Mouse (Mus musculus) spleen, adult 12 weeks (tissue): ENCODE results near the gene D17H6S53E.
A peak's percentile ranks its signal among the peaks of the same experiment; 100 is the strongest.
"Not testable (repeated sequence)": the region's sequence is repeated elsewhere in the genome, so short reads cannot be mapped to it uniquely, and the experiment has no call there.

Experiments
- DNase-seq: peaks from one replicate; pipeline ENCODE4 v3.0.0; 2022; ENCODE audit warnings: low spot score

Gene D17H6S53E

DNA sequence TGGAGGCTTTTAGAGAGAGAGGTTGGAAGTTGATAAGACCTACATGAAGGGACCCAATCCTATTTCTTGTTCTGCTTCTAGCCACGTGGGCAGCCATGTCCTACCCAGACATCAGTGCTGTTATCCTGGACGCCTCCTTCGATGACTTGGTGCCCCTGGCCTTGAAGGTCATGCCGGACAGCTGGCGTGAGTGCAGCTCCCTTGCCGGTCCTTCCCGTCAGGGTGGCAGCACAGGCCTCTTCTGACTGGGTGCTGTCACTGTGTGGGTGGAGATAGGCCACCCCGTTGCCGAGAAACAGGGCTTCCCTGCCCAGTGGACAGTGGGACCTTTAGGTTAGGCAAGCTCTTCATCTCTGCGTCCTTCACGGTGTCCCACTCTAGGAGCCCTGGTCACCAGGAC, 25.0 kb upstream of the D17H6S53E start:
- no peak for DNase-seq

DNA sequence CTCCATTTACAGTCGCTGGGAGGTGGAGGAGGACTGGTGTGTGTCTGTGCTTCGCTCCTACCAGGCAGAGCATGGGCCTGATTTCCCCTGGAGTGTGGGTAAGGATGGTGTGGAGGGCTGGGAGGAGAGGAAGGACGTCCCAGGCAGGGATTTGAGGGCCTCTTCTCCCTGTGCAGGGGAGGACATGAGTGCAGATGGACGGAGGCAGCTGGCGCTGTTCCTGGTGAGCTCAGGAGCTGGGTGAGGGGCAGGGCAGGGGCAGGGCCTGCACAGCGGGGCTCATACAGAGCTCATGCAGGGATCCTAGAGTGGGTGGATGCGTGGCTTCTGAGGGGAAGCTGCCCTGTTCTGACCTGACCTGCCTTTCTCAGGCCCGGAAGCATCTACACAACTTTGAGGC, 23.9 kb upstream of the D17H6S53E start:
- no peak for DNase-seq

DNA sequence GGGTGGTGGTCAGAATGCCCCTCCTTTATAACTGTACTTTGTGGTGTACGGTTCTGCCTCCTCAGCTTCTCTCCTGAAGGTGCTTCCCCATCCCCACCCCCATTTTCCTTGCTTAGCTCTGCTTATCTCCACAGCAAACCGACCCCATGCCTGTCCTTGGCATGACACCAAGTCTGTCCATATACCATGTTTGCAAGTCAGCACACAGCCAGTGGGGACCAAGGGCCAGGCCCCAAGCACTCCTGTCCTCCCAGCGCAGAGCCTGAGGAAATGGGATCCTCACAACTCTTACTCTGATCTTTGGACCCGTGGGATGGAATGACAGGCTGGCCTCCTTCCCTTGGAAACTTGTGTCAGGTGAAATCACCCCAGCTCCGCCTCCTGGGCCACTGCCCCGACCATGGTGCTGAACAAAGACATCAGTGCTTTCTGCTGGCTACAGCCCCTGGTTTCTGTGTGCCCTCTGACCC, 22.9 kb upstream of the D17H6S53E start:
- no peak for DNase-seq

DNA sequence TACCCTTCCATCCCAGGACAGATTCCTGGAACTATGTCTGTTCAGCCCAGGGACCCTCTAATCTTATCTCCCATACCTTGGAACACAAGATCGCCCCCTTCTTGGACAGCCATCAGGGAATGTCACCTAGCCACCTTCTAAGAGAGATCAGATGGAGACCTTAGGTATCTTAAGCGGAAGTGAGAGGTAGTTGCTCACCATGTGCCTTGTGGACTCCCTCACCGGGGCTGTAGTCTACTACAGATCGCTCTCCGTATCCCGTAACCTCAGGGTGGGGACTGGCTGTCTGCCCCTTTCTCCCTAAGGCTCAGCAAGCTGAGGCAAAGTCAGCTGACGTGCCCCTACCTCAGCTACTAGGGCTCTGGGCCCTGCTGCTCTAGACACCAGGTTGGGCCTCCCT, 22.1 kb upstream of the D17H6S53E start:
- DNase-seq: no peak

DNA sequence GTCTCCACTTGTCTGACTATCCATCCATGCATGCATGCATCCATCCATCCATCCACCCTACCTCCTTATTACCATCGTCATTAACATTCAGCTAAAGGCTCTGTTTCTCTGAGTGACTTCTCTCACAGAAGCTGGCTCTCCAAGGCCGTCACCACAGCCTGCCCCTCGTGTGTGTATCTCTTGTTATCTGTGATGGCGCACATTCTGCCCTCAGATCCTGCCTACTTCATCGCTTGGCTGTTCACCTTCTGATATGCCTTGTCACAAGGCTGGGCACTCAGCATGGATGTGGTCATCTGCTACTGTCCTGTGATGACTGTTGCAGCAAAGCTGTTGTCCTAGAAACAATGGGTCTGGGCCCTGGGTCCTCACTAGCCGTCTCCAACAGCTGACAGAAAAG, 21.4 kb upstream of the D17H6S53E start:
- peak; percentile 42 for DNase-seq

DNA sequence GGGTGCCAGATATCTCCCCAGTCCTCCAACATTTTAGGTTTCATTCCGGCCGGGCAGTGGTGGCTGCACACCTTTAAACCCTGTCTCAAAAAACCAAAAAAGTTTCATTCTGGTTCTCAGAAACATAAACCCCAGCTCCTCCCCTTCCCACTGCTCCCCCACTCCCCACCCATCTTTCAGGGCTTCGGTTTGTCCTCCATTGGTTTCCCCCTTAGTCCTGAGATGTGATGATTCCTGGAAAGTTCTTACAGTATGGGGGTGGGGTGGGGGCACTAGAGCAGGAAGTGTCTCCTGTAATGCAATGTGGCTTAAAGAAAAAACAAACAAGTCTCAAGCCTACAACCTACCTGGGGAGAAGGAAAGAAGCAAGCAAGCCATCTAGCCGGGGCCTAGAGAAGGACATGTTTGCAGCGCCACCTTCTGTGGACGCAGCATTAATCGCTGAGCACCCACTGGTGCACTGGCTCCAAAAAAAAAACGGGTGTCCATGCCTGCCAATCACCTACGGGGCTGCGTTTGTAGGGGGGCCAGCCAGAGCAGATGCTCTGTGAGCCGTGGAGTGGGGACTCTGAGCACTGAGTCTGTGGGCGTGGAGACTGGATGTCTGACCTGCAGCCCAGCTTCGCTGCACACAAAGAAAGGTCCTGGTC, 20.3 kb upstream of the D17H6S53E start:
- DNase-seq: no peak

DNA sequence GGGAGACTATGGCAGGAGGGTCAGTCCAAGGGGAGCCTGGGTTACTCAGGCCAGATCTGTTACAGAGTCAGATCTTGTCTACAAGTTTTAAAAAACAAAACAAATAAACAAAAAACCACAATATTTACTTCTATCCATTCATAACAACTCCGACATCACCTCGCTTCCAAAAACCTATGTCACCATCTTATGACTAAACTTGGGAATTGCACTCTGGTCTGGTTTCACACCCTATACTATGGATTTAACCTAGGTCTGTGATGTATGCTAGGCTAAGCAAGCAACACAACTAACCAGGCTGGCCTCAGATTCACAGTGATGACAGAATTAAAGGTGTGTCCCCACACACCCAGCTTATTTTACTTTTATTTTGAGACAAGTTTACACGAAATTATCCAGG, 19.7 kb upstream of the D17H6S53E start:
- DNase-seq: no peak

DNA sequence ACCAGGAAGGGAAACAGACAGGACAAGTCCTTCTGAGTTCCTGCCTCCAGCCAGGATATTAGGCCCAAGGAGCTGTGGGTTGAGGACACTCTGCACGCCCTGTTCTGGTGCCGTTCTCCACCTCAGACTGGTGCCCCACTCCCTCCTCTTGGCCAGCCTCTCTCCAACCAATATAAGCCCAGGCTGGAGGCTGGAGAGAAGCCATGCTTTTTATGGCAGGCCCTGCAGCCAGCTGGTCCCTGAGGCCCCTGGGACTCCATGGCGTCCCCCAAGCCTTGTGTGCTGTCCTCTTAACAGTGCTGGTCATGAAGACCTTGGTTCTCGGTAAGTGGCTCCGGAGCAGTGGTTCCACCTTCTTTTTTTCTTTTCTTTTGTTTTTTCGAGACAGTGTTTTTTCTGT, 18.1 kb upstream of the D17H6S53E start, which contains the start of gene Ly6g5c:
TSS of gene Ly6g5c (plus strand) at position 183 of the 400 bp plus-strand sequence.
- DNase-seq: no peak

DNA sequence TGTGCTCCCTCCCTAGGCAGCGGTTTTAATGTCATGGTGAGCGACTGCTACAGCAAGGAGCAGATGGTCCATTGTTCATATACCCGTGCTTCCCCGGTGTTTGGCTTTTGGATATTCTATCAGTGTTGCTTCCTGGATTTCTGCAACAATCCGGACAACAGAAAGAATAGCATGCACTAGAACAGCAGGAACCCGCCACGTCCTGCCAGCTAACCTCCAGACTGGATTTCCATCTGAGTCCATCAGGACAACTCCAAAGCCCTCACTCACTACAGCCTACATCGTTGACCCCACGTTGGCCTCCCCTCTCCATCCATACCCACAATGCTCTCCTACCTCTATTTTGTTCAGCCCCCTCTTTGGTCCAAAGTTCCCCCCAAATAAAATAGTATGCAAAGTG, 14.4 kb upstream of the D17H6S53E start:
- DNase-seq: no peak

DNA sequence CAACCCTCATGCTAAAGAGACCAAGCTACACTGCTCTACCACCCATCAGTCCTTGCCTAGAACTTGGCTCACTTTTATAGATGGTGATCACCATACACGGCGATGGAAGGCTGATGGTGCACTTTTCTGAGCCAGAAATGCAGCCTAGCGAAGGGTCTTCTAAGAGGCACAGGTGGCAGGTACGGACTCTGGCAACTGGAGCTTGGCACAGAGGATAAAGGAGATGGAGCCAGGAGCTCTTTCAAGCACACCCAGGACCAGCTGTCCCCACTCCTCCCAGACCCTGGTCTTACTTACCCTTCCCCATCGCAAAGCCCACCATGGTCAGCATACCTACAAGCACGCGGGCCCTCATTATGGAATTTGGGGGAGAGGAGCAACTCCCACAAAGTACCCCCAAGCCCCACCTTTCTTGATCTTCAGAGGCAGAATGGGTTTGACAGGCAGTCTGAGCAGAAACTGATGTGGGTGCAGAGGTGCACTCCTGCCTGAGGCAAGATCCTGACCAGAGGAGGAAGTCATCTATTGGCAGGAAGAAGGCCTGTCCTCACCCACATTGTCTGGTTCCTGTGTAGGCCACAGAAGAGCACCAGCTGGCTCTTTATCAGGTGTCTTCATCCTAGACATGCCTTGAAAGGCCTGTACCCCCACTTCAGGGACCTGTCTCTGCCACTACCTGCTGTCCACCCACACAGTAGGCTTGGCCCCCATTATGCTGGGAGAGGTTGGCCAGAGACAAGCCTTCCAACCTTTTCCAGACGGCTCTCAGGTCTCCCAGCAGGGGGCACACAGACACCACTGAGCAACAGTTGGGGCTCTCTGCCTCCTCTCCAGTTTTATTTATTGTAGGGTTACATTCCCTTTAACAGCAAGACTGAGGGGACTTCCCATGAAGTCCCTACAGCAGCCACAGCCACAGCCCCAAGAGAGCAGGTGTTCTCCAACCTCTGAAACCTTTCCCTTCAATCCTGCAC, 10.8 kb upstream of the D17H6S53E start, which contains the start of gene Ly6g5b:
TSS of gene Ly6g5b (minus strand) at position 383 of the 974 bp plus-strand sequence.
- DNase-seq: no peak

DNA sequence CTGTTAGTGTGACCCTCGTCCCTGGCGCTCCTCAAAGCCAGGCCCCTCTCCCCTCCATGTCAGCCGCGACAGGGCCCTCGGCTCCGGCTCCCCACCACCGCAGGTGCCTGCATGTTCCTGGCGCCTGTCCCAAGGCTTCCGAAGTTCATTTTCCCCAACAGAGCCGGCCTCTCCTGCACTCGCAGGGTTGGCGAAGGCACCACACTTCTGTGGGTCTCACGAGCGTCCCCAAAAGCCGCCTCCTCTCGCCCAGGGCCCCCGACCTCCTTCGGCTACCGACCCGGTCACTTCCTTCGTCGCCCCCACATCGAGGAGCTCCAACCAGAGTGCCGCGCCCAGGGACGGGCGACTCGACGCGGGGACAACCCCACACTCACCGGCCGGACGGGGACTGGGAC, 5.4 kb upstream of the D17H6S53E start:
- DNase-seq: no peak

DNA sequence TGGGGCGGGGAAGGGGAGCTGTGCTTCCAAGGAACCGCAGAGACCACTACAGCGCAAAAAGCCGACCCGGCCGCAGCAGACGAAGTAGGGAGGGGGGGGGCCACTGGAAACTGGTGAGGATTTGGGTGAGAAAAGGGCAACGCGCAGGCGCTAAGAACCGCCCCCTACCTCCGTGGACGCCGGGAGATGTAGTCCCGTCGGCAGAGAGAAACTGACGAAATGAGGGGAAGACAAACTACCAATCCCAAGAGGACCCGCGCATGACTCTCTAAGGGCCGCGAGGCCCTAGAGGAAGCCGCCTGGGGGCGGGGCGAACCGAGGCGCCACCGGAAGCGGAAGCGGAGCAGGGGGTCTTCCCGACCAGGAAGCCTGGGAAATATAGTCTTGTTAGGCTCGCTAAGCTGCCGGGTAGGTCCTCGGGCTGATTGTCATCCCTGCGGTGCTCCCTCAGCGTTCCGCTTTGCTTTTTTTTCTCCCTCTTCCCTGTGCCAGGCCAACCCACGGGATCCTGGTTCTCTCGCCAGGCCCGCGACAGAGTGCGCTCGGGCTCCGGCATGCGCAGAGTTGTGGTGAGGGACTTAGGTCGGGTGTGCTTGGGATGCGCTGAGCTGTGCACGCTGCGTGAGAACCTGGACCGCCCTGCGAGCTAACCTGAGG, 4.9 kb upstream of the D17H6S53E start, which contains the start of gene Gpank1:
TSS of gene Gpank1 (plus strand) at position 313 of the 657 bp plus-strand sequence.
- peak; percentile 91 for DNase-seq

DNA sequence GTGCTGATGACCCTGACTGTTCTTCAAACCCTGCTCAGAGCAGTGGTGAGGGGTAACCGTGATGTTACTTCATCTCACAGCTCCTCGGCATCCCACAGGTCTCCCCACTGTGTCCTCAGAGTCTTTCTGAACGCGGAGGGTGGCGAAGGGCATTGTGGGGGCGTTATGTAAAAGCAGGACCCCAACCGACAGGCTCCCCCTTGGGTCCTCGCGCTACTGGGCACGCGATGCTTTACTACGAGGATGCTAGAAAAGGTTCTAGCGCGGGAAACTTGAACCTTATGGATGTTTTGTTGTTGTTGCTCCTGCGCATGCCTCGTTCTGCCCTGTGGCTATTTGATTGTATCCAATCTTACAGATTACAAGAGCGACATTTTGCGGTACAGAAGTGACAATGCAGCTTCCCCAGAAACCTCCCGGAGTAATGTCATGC, 4.3 kb upstream of the D17H6S53E start, which contains the start of gene Csnk2b:
TSS of gene Csnk2b (minus strand) at position 183 of the 433 bp plus-strand sequence.
- DNase-seq: no peak

DNA sequence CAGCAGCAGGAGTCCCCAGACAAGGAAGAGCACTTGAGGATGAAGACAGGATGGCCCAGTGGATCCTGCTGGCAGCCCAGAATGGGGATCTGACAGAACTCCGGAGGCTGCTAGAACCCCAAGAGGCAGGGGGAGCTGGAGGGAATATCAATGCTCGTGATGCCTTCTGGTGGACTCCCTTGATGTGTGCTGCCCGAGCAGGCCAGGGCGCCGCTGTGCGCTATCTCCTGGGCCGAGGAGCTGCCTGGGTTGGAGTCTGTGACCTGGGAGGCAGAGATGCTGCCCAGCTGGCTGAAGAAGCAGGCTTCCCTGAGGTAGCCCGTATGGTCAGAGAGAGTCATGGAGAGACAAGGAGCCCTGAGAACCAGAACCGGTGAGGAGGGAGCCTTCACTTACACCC, 2.9 kb upstream of the D17H6S53E start:
- not testable (repeated sequence) for DNase-seq

DNA sequence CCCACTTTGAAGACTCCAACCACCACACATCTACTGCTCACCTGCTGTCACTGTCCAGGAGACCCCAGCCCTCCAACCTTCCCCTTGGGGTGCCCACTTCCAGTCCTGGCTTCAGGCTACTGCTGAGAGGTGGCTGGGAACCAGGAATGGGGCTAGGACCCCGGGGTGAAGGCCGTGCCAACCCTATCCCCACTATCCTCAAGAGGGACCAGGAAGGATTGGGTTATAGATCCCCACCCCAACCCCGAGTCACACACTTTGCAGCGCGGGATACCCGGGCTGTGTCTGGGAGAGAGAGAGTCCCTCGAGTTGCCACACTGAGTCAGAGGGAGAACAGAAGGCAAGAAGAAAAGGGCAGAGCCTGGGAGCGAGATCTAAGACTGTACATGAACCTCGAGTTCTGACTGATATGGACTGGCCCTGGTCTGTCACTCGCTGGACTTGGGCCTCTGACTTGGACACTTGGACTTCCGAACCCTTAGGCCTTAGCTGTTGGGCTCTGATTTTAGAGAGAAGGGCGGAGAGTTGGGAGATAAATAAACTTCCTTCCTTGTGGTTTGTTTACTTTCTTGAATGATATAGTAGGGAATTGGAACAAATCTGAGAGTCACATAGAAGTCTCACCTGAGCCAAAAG, 1.8 kb upstream of the D17H6S53E start:
- not testable (repeated sequence) for DNase-seq

DNA sequence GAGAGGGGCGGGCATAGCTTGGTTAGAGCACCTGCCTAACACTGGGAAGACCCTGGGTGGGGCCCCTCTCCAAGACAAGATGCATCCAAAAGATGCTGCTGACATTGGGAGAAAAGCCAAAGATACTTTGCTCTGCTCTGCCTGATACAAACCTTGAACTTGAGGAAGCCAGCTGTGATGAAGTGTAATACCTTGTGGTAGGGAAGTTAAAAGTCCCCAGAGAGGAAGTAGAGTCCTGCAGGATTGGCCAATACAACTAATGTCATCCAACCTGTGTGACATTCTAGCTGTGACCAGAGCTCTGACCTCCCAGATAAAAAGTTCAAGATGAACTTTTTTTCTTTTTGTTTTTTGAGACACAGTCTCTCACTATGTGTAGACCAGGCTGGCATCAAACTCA, 1.1 kb upstream of the D17H6S53E start:
- DNase-seq: no peak

DNA sequence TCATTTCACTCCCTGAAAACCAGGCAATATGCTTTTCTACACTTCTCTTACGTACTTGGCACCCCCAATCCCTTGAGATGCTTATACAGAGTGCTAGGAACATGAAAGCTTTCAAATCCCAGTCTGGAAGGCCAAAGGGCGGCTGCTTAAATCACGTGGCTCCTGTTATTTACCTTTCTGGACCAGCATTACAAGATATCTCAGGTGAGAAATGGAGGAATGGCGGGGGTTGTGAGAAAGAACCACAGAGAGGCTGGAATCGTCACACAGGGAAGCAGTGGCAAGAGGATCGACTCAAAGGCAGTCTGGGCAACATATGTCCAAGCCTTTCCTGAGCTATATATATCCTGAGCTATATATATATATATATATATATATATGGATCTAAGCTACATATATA, 595 bp upstream of the D17H6S53E start:
- DNase-seq: no peak

DNA sequence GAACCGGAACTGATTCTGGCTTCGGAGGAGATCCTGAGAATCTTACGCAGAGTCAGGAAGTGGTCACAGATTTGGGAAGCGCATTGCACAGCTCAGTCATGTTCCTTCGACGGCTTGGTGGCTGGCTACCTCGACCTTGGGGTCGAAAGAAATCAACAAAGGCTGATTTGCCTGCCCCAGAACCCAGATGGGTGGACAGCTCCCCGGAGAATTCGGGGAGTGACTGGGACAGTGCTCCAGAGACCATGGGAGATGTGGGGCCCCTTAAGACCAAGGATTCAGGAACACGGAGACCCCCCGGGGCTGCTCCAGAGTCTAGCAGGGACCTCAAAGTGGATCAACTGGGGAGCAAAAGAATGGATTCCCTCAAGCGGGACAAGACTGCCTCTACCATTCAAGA, 844 bp downstream of the D17H6S53E start:
- no peak for DNase-seq

DNA sequence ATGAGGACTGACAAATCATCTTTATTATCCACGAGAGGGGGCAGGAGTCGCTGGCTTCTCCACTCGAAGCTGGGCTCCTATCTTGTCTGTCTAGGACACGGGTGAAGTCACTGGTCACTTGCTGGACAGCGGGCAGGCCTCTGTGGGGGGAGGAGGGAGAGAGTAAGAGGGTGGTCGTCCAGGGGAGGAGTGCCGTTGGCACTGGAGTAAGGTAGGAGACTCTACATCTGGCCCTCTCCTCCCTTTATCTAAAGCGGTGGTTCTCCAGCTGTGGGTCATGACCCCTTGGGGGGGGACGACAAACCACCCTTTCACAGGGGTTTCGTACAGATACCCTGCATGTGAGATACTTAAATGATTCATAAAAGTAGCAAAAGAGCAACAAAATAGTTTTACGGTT, 2.8 kb downstream of the D17H6S53E start:
- DNase-seq: no peak

DNA sequence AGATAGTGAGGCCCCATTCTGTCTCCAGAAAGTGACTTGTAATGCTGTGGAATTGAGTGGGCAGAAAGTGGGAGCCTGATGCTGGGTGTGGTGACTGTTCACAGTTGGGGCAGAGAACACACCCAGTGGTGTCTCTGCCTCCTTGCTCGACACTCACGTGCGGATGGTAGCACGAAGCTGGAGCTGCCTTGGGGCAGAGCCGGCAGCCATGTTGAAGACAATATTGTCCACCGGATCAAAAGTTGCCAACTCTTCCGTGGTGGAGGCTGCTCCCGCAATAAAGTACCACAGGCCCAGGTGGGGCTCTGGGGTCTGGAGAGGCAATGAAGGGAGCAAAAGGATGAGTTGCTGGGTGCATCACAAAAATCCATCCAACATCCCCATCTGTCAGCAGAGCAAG, 4.9 kb downstream of the D17H6S53E start:
- no peak for DNase-seq

DNA sequence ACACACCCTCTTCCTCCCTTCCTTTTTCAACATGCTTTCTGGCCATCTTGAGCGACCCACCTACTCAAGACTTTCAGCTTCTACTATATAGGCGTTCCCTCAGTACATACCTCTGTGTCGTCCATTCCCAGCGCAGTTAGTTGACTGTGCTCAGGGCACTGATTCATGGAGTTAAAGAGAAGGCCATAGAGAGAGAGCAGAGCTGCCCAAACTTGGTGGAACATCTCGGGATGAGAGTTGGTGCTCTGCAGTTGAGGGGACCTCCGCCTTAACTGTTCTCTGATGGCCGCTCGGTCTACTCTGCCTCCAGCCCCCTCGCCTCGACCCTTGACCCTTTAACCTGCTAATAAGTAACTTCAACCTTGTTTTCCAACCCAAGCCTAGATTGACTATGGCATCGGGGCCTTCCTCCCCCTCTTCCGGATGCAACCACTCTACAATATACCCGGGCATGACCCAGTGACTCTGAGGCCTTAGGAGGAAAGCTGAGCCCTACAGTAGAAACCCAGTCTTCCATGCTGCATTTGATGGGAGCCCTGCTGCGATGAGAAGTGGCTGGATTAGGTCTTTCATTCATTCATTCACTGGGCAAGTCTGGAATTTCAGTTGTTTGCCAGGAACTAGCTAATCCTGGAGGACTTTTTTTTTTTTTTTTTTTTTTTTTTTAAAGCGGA, 5.5 kb downstream of the D17H6S53E start, which contains the start of gene Apom:
TSS of gene Apom (minus strand) at position 551 of the 674 bp plus-strand sequence.
- DNase-seq: no peak
